Mouse (Mus musculus) heart, embryonic 13.5 days (tissue): ENCODE measurements around the gene Car11. TPM values are rescaled to one million over a fixed set of nuclear protein-coding genes. Genes with fewer than 3 reads are reported as not detected.

ENCODE experiments used
- ATAC-seq: fragments of 200-750 bp; cut with Nextera tagmentation; 2 replicates; pipeline ENCODE4 v1.8.0; 2017; ENCODE audit warnings: moderate TSS enrichment; ENCODE audit not compliant: insufficient number of reproducible peaks, low FRiP score, low TSS enrichment; ENCODE audit errors: extremely low read depth
- H3K27ac ChIP-seq: fragments of 300-500 bp; sonication (generic); replicated peaks from 2 replicates; pipeline ENCODE4 v1.5.1; 2015; ENCODE audit warnings: moderate library complexity, mild to moderate bottlenecking, inconsistent platforms
- H3K27me3 ChIP-seq: fragments of 300-500 bp; sonication (generic); replicated peaks from 2 replicates; pipeline ENCODE4 v1.6.1; 2015; ENCODE audit warnings: mild to moderate bottlenecking, inconsistent platforms
- H3K36me3 ChIP-seq: fragments of 300-500 bp; sonication (generic); 2 replicates; pipeline ENCODE4 v1.6.1; 2015; ENCODE audit warnings: mild to moderate bottlenecking, inconsistent platforms
- H3K4me1 ChIP-seq: fragments of 300-500 bp; sonication (generic); 2 replicates; pipeline ENCODE4 v1.6.1; 2015; ENCODE audit warnings: inconsistent platforms
- H3K4me2 ChIP-seq: fragments of 300-500 bp; sonication (generic); 2 replicates; pipeline ENCODE4 v1.6.1; 2015; ENCODE audit warnings: inconsistent platforms, mild to moderate bottlenecking, moderate library complexity
- H3K4me3 ChIP-seq: fragments of 300-500 bp; sonication (generic); 2 replicates; pipeline ENCODE4 v1.5.1; 2015; ENCODE audit warnings: moderate library complexity, mild to moderate bottlenecking, inconsistent platforms
- H3K9ac ChIP-seq: fragments of 300-500 bp; sonication (generic); 2 replicates; pipeline ENCODE4 v1.6.1; 2015; ENCODE audit warnings: inconsistent platforms, mild to moderate bottlenecking, moderate library complexity
- H3K9me3 ChIP-seq: fragments of 300-500 bp; sonication (generic); 2 replicates; pipeline ENCODE4 v1.6.1; 2016; ENCODE audit warnings: inconsistent platforms
- WGBS: fragments of 180-500 bp; shearing (Covaris S2); methylation state at CpG from one replicate; pipeline ENCODE4 v1.1.7; 2015; ENCODE audit warnings: mixed read lengths; 5-methylcytosine and 5-hydroxymethylcytosine counted together
- polyA plus RNA-seq: library from polyadenylated mRNA; unstranded; fragments of >200 nt; fragmentation: Nextera tagmentation; extraction: Ambion mirVana; gene quantifications from 2 replicates; pipeline ENCODE4 v1.2.1, GENCODE M21; 2015

Car11 gene
- polyA plus RNA-seq, 1 experiment from 2014 or later, result 5.4 TPM

DNA sequence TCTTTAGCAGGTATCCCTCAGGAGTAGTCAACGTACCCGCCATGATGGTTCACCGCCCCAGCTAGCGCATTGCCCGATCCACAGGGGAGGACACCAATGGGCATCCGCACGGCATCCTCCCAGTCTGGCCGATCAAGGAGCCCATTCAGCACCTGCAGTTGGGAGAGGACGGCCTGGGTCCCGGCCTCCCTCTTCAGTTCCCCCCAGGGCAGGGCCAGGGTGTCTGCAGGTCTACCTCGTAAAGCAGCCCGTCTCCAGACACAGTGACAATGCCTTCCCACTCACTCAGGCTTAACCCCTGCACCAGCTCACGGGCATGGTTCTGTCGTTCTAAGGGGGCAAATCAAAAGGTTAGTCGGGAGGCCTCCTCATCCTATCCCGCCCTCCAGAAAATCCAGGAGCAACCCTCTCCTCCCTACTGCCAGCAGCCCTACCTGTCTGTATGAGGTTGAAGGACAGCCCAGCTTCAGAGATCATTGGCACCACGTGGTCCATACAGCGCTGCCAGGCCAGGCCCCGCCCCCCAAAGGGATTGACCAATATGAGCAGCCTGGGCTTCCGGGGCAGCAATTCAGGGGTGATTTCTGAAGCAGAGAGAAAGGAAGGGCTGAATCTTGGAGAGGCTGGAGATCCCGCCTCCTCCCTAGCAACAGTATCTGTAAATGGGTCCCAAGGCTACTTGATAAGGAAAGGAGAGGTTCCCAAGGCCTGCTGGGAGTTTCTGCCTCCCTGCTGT, 12.5 kb downstream of the Car11 start:
- no peak for ATAC-seq
- H3K4me2 ChIP-seq, result no peak overlapping the region
- H3K36me3 ChIP-seq, result peaks cover 41% of the 10 kb centered on the region
- no peak overlapping the region for H3K9ac ChIP-seq
- no peaks in the 10 kb centered on the region for H3K9me3 ChIP-seq
- H3K27ac ChIP-seq, result no peak overlapping the region
- 88% methylated on average over 21 of the region's 21 CpGs for WGBS
- no peak overlapping the region for H3K4me3 ChIP-seq
- H3K4me1 ChIP-seq, result peaks cover 52% of the 10 kb centered on the region
- no peaks in the 10 kb centered on the region for H3K27me3 ChIP-seq

DNA sequence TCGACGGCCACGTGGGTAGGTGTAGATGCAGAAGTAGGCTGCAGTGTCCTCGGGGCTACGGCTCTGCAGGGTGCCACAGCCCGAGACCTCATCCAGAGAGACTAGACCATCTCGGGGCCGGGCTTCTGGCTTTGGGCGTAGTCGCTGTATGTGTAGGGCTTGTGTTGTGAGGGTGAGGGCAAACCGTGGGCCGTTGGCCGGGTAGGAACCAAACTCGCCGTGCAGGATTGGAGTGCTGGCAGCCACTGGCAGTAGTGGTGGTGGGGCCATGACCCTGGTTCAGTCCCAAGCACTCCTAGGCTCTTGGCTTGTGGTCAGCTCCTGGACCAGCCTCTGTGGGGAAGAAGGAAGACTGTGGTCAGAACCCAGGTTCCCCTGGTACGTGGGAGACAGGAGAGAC, 13.8 kb downstream of the Car11 start:
- Histone ChIP-seq H3K9ac (no peak overlapping the region; the same call in 1 of the 2 replicates), H3K4me1 (peaks cover 40% of the 10 kb centered on the region), H3K27me3 (no peaks in the 10 kb centered on the region), H3K9me3 (no peaks in the 10 kb centered on the region), H3K36me3 (peaks cover 41% of the 10 kb centered on the region), H3K4me2 (no peak overlapping the region), H3K27ac (no peak overlapping the region), H3K4me3 (no peak overlapping the region)
- WGBS, result 90% methylated on average over 16 of the region's 16 CpGs
- ATAC-seq, result no peak

DNA sequence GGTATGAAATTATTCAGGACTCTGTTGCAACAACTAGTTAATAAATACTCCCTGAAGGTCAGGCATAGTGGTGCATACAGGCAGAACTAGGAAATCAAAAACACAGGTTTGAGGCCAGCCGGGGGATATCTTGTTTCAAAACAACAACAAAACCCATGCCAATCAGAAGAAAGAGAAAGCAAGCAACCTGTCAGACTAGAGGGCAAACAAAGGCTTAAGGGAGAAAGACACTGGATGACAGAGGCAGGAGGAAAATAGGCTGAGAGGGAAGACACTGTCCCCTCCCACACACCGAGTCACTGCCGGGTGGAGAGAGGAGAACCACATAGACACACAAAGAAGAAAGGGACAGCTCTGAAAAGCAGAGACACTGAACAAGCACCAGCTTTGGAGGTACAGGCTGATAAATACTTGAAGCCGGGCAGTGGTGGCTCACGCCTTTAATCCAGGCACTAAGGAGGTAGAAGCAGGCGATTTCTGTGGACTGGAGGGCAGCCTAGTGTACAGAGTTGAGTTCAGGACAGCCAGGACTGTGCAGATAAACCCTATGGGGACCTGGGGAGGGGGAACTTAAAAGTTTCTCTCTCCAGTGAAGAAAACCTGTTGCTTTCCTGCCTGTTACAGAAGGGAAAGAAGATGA, 14.4 kb downstream of the Car11 start:
- H3K27ac ChIP-seq, result no peak overlapping the region
- H3K4me3 ChIP-seq, result peak overlapping the region; percentile 97
- H3K27me3 ChIP-seq, result no peaks in the 10 kb centered on the region
- H3K36me3 ChIP-seq, result peaks cover 44% of the 10 kb centered on the region
- ATAC-seq, result no peak
- peak overlapping the region; percentile 87 for H3K9ac ChIP-seq
- H3K4me2 ChIP-seq, result peak overlapping the region; percentile 78
- no peaks in the 10 kb centered on the region for H3K9me3 ChIP-seq
- WGBS, result 77% methylated on average over 6 of the region's 6 CpGs
- H3K4me1 ChIP-seq, result peaks cover 39% of the 10 kb centered on the region

DNA sequence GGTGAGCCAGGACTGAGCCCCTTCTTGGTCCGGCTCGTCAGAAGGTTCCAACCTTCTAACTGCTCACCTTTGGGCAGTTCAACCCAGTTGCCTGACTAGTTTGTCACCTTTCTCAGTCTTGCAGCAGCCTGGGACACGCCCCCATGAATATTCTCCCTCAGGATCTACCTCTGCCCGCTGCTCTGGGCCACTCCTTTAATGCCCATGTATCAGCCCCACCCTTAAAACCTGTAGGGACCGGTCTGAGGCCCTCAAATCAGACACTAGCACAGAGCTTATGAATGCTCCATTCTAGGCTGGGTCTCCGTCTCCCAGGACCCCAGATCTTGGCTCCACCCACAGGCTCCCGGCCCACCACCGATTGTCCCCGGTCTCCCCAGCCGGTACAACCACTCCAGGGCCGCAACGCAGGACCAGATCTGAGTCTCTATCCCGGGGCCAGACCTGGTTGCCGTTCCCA, 15.0 kb downstream of the Car11 start:
- peak overlapping the region; percentile 87 for H3K9ac ChIP-seq
- ATAC-seq, result 0 out of 2 replicates have a peak, but pooled peaks have one; percentile 10
- WGBS, result 10% methylated on average over 14 of the region's 14 CpGs
- peak overlapping the region; percentile 43 for H3K27ac ChIP-seq
- H3K9me3 ChIP-seq, result no peaks in the 10 kb centered on the region
- H3K4me3 ChIP-seq, result peak overlapping the region; percentile 97
- H3K4me2 ChIP-seq, result peak overlapping the region; percentile 78
- H3K36me3 ChIP-seq, result peaks cover 48% of the 10 kb centered on the region
- peaks cover 40% of the 10 kb centered on the region for H3K4me1 ChIP-seq
- H3K27me3 ChIP-seq, result no peaks in the 10 kb centered on the region

DNA sequence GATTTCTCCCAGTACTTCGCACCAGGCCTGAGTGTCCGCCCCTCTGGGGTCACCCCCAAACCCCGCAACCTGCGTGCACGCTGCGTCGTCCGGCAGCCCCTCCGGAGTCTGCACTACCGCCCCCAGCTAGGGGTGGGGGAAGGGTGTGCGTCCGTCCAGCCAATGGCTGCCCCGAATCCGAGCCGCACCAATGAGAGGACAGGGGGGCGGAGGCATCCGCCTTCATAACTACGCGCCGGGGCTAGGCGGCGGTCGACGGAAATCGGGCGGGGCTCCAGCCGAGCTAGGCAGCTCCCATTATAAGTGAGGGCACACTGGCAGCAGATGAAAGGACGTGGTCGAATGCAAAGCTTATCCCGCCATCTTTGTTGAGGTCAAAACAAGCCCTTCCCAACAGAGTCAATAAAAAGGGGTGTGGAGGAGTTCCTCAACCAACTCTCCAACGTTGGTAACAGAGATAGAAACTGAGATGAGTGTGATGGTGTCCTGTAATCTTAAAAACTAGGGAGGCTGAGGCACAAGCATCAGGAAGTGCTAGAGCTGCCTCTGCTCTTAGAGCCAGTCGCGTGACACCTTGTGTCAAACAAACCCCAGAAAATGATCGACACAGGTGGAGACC, 15.6 kb downstream of the Car11 start, which contains the start of gene Rpl18:
Rpl18 (plus strand) TSS at position 368 of the 619 bp plus-strand sequence.
- H3K9me3 ChIP-seq, result no peaks in the 10 kb centered on the region
- peaks cover 45% of the 10 kb centered on the region for H3K4me1 ChIP-seq
- ATAC-seq, result peak; percentile 83
- no peaks in the 10 kb centered on the region for H3K27me3 ChIP-seq
- peaks cover 48% of the 10 kb centered on the region for H3K36me3 ChIP-seq
- H3K4me2 ChIP-seq, result peak within 1 kb of the TSS; percentile 78
- peak within 1 kb of the TSS; percentile 65 for H3K27ac ChIP-seq
- peak within 1 kb of the TSS; percentile 97 for H3K4me3 ChIP-seq
- 8% methylated on average over 34 of the region's 34 CpGs for WGBS
- peak within 1 kb of the TSS; percentile 94 for H3K9ac ChIP-seq

DNA sequence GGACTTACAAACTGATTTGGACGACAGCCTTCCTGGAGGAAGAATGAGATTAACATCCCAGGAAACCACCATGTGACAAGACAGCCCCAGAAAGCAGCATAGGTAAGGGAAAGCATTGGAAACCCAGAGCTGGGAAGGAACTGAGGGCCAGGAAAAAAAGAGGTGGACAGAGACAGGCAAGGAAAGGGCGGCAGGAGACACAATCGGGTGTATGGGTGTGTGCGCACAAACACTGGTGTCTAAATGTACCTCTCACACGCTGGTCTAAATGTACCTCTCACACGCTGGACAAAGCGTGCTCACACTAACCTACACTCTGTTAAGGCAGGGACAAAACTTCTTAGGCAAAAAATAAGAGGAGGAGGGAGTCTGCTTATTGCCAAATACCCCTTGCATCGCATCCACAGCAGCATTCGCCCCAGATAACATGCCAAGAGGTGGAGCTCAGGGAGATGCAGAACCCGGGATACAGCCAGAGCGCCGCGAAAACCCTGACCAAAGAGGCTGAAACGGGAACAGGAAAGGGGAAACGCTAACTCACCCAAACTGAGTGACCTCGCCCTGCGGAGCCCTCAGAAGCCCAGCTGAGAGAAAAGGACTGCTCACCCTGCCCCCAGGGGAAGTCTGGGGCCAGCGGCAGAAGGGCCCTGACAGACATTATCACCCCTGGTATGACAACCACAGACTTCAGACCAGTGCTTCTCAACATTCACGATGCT, 16.3 kb downstream of the Car11 start:
- ATAC-seq, result no peak
- Histone ChIP-seq H3K9ac (peak overlapping the region; percentile 94), H3K4me1 (peaks cover 47% of the 10 kb centered on the region), H3K9me3 (no peaks in the 10 kb centered on the region), H3K4me3 (peak overlapping the region; percentile 97), H3K27ac (peak overlapping the region; percentile 65), H3K36me3 (peaks cover 48% of the 10 kb centered on the region), H3K27me3 (no peaks in the 10 kb centered on the region), H3K4me2 (peak overlapping the region; percentile 78)
- WGBS, result 76% methylated on average over 19 of the region's 19 CpGs

DNA sequence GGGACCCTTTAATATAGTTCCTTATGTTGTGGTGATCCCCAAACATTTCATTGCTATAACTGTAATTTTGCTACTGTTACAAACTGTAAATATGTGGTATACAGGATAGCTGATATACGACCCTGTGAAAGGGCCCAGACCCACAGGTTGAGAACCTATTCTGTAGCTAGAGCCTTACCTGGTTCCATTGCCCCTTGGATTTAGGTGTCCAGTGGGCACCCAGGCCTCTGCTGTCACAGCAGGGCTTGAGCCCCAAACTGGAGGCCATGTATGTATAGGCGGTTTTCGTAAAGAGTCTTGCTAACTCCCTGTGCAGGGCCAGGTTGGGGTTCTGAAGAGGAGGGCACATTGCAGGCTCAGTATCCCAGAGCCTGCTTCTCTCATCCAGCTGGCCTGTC, 16.8 kb downstream of the Car11 start:
- ATAC-seq, result no peak
- H3K4me1 ChIP-seq, result peaks cover 50% of the 10 kb centered on the region
- no peaks in the 10 kb centered on the region for H3K27me3 ChIP-seq
- H3K9ac ChIP-seq, result peak overlapping the region; percentile 94
- 81% methylated on average over 3 of the region's 3 CpGs for WGBS
- peak overlapping the region; percentile 25; the same call in 1 of the 2 replicates for H3K27ac ChIP-seq
- no peaks in the 10 kb centered on the region for H3K9me3 ChIP-seq
- H3K4me2 ChIP-seq, result peak overlapping the region; percentile 78
- H3K36me3 ChIP-seq, result peaks cover 48% of the 10 kb centered on the region
- peak overlapping the region; percentile 97 for H3K4me3 ChIP-seq

DNA sequence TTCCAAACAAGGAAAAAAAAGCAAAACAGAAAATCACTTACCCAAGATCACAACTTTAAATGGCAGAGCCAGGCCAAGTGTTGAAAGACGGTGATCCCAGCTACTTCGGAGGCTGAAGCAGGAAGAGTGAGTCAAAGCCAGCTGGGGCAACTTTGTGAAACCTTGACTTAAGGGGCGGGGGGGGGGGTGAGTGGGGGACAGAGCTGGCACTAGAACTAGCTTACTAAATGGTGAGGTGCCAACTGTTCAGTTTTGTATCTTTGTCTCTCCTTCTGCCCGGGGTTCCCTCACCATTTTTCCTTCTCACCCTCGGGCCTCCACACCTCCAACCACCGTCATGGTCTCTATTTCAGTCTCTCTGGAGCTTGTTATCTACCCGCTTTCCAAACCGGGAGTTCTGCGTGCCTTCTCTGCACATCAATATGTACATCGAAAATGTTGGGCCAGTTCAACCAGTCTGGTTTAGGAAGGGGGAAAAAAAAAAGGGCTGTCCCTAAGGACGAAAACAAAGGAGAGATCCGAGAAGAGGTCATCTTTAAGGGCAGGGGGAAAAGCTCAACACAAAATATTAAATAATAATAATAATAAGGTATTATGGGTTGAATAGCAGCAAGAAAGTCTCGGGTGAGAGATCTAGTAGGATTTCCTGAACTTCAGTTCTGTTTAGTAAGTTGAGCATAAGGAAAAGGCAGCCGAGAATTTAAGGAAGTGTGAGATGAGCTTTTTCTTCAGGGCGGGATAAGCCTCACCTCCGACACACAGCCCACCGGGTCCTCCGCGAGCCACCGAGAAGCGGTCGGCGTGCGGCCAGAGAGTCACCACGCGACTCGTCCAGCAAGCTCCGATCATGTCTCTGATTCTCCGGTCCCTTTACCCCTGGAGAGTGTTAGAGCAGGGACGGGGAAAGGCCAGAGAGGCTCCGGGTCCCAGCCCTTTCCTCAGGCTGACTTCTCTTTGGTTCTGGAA, 17.6 kb downstream of the Car11 start:
- no peak; the same call in 1 of the 2 replicates for ATAC-seq
- no peaks in the 10 kb centered on the region for H3K9me3 ChIP-seq
- peak overlapping the region; percentile 97 for H3K4me3 ChIP-seq
- H3K9ac ChIP-seq, result peak overlapping the region; percentile 94
- WGBS, result 7% methylated on average over 31 of the region's 31 CpGs
- peak overlapping the region; percentile 78 for H3K4me2 ChIP-seq
- H3K36me3 ChIP-seq, result peaks cover 48% of the 10 kb centered on the region
- peaks cover 50% of the 10 kb centered on the region for H3K4me1 ChIP-seq
- H3K27ac ChIP-seq, result peak overlapping the region; percentile 90
- no peaks in the 10 kb centered on the region for H3K27me3 ChIP-seq

DNA sequence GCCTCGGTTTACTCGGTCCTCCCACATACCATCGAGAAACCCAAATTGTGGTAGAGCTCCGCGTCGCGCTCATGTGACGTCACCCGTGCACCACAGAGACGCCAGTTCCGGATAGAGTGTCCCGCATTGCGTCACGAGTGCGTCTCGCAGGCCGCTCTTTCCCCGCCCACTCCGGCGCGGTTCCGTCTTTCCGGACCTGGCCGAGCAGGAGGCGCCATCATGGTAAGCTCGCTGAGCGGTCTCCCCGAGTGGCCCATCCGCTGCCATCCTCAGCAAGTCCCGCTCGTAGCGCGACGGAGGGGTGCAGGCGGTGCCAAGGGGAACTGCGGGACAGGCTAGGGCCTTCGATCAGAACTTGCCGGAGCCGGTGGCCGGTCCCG, 18.3 kb downstream of the Car11 start, which contains the start of gene Sphk2:
Sphk2 (minus strand) TSS at position 85 of the 380 bp plus-strand sequence.
- peaks cover 48% of the 10 kb centered on the region for H3K36me3 ChIP-seq

DNA sequence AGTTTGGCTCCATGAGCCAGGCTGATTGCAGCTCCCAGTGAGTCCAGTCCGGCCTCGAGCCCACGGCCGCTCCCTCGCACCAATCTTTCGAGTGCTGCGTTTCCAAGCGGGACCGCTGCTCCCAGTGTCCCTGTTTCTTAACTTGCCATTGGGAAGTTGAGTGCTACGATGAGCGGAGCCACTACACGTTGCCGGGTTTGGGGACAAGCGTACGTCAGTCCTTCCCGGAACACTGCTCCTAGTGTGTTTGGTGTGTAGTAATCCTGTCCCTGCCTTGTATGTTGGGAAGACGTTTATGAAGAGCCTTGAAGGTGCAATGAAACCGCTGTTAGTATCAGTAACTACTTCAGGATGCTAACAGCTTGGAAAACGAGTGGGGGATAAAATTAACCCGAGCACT, 18.7 kb downstream of the Car11 start:
- H3K36me3 ChIP-seq, result peaks cover 48% of the 10 kb centered on the region
- under 1% methylated on average over 20 of the region's 20 CpGs for WGBS
- no peaks in the 10 kb centered on the region for H3K9me3 ChIP-seq
- peak overlapping the region; percentile 90 for H3K27ac ChIP-seq
- H3K9ac ChIP-seq, result peak overlapping the region; percentile 99
- peak overlapping the region; percentile 96 for H3K4me2 ChIP-seq
- no peaks in the 10 kb centered on the region for H3K27me3 ChIP-seq
- H3K4me1 ChIP-seq, result peaks cover 50% of the 10 kb centered on the region
- H3K4me3 ChIP-seq, result peak overlapping the region; percentile 97
- no peak for ATAC-seq

More for the DNA sequence above, 18.3 kb downstream of the Car11 start, which contains the start of gene Sphk2:
- Histone ChIP-seq H3K9me3 (no peaks in the 10 kb centered on the region), H3K9ac (peak within 1 kb of the TSS; percentile 99), H3K27me3 (no peaks in the 10 kb centered on the region), H3K4me1 (peaks cover 50% of the 10 kb centered on the region), H3K27ac (peak within 1 kb of the TSS; percentile 90), H3K4me3 (peak within 1 kb of the TSS; percentile 97), H3K4me2 (peak within 1 kb of the TSS; percentile 96)
- peak; percentile 58 for ATAC-seq
- WGBS, result under 1% methylated on average over 41 of the region's 41 CpGs
